Mouse (Mus musculus): ENCODE measurements around the gene Smagp.

Smagp gene

GRCm38 (mm10) chr15:100665411-100666218, 28.9 kb upstream of the Smagp start:
- no peak for DNase-seq (ENCODE audit: low spot score)

GRCm38 (mm10) chr15:100664813-100665274, 28.1 kb upstream of the Smagp start:
- no peak for DNase-seq (ENCODE audit: low spot score)

GRCm38 (mm10) chr15:100660805-100661204, 24.1 kb upstream of the Smagp start:
- no peak for DNase-seq (ENCODE audit: low spot score)

- DNase-seq (ENCODE audit: low spot score) = no peak
Observed at GRCm38 (mm10) chr15:100660306-100660705, 23.6 kb upstream of the Smagp start.

GRCm38 (mm10) chr15:100655201-100655600, 18.5 kb upstream of the Smagp start:
- DNase-seq (ENCODE audit: low spot score) = no peak

- DNase-seq (ENCODE audit: low spot score) = no peak
Observed at GRCm38 (mm10) chr15:100654271-100654670, 17.5 kb upstream of the Smagp start.

GRCm38 (mm10) chr15:100651610-100652009, 14.9 kb upstream of the Smagp start:
- DNase-seq (ENCODE audit: low spot score) = no peak

- DNase-seq (ENCODE audit: low spot score) = no peak
Observed at GRCm38 (mm10) chr15:100650111-100650510, 13.4 kb upstream of the Smagp start.

- no peak for DNase-seq (ENCODE audit: low spot score)
Observed at GRCm38 (mm10) chr15:100646161-100646560, 9.4 kb upstream of the Smagp start.

- DNase-seq (ENCODE audit: low spot score) = no peak
Observed at GRCm38 (mm10) chr15:100642451-100642850, 5.7 kb upstream of the Smagp start.

- DNase-seq (ENCODE audit: low spot score) = no peak
Observed at GRCm38 (mm10) chr15:100641226-100641810, 4.6 kb upstream of the Smagp start.

- DNase-seq (ENCODE audit: low spot score) = no peak
Observed at GRCm38 (mm10) chr15:100639972-100640750, 3.4 kb upstream of the Smagp start.

GRCm38 (mm10) chr15:100637661-100638060, 921 bp upstream of the Smagp start:
- no peak for DNase-seq (ENCODE audit: low spot score)

GRCm38 (mm10) chr15:100635851-100636645, 692 bp downstream of the Smagp start:
- DNase-seq (ENCODE audit: low spot score) = no peak

- no peak for DNase-seq (ENCODE audit: low spot score)
Observed at GRCm38 (mm10) chr15:100635239-100635638, 1.5 kb downstream of the Smagp start.

- no peak for DNase-seq (ENCODE audit: low spot score)
Observed at GRCm38 (mm10) chr15:100633341-100633740, 3.4 kb downstream of the Smagp start.

- no peak for DNase-seq (ENCODE audit: low spot score)
Observed at GRCm38 (mm10) chr15:100632323-100632722, 4.4 kb downstream of the Smagp start.

- DNase-seq (ENCODE audit: low spot score) = no peak
Observed at GRCm38 (mm10) chr15:100631454-100632170, 5.1 kb downstream of the Smagp start.

- no peak for DNase-seq (ENCODE audit: low spot score)
Observed at GRCm38 (mm10) chr15:100630126-100630525, 6.6 kb downstream of the Smagp start.

- DNase-seq (ENCODE audit: low spot score) = no peak
Observed at GRCm38 (mm10) chr15:100628797-100629196, 7.9 kb downstream of the Smagp start.

- no peak for DNase-seq (ENCODE audit: low spot score)
Observed at GRCm38 (mm10) chr15:100627774-100628370, 8.9 kb downstream of the Smagp start.
